Mouse (Mus musculus): ENCODE data around the gene Opcml. TPM values are rescaled to one million over a fixed set of nuclear protein-coding genes. Genes with fewer than 3 reads are reported as not detected.

Gene Opcml
- total and polyA plus RNA-seq, 2 experiments: under 0.01 TPM; not detected in 1

GRCm38 (mm10) chr9:27768788-27769187, 21.8 kb upstream of the Opcml start:
- DNase-seq (ENCODE audit: extremely low read depth, low read depth, low spot score): no peak
- Histone ChIP-seq H3K9ac (ENCODE audit: low read depth, low read length) (no peak overlapping the region), H3K36me3 (ENCODE audit: control insufficient read depth, insufficient read depth, low read length) (no peaks in the 10 kb centered on the region), H3K27ac (replicated peaks; ENCODE audit: insufficient read depth, low read depth, low read length) (no peak overlapping the region), H3K79me2 (ENCODE audit: control insufficient read depth, insufficient read depth, low read length) (no peaks in the 10 kb centered on the region), H3K4me1 (ENCODE audit: control insufficient read depth, insufficient read depth, low read length) (no peaks in the 10 kb centered on the region), H3K27me3 (ENCODE audit: control insufficient read depth, insufficient read depth, low read length) (no peaks in the 10 kb centered on the region), H3K4me3 (ENCODE audit: insufficient read depth, low read depth, low read length) (no peak overlapping the region)
- no peak for TF ChIP-seq CTCF (IDR thresholded peaks at IDR 0.05; ENCODE audit: low read depth, low read length)

- Histone ChIP-seq H3K4me1 (ENCODE audit: control insufficient read depth, insufficient read depth, low read length) (no peaks in the 10 kb centered on the region), H3K27me3 (ENCODE audit: control insufficient read depth, insufficient read depth, low read length) (no peaks in the 10 kb centered on the region), H3K27ac (replicated peaks; ENCODE audit: insufficient read depth, low read depth, low read length) (no peak overlapping the region), H3K9ac (ENCODE audit: low read depth, low read length) (no peak overlapping the region), H3K4me3 (ENCODE audit: insufficient read depth, low read depth, low read length) (no peak overlapping the region), H3K36me3 (ENCODE audit: control insufficient read depth, insufficient read depth, low read length) (no peaks in the 10 kb centered on the region), H3K79me2 (ENCODE audit: control insufficient read depth, insufficient read depth, low read length) (no peaks in the 10 kb centered on the region)
- WGBS: 65% methylated on average over 6 of the region's 6 CpGs
- DNase-seq (ENCODE audit: extremely low read depth, low read depth, low spot score): no peak
- TF ChIP-seq CTCF (IDR thresholded peaks at IDR 0.05; ENCODE audit: low read depth, low read length): no peak
- no peak for TF ChIP-seq POLR2A (IDR thresholded peaks at IDR 0.05; ENCODE audit: extremely low read depth, insufficient read depth, low read length)
Measured at GRCm38 (mm10) chr9:27781291-27781993, 9.1 kb upstream of the Opcml start.

GRCm38 (mm10) chr9:27781994-27782337, 8.6 kb upstream of the Opcml start:
- DNase-seq (ENCODE audit: extremely low read depth, low read depth, low spot score): no peak
- Histone ChIP-seq H3K4me3 (ENCODE audit: insufficient read depth, low read depth, low read length) (no peak overlapping the region), H3K79me2 (ENCODE audit: control insufficient read depth, insufficient read depth, low read length) (no peaks in the 10 kb centered on the region), H3K27me3 (ENCODE audit: control insufficient read depth, insufficient read depth, low read length) (no peaks in the 10 kb centered on the region), H3K4me1 (ENCODE audit: control insufficient read depth, insufficient read depth, low read length) (no peaks in the 10 kb centered on the region), H3K9ac (ENCODE audit: low read depth, low read length) (no peak overlapping the region), H3K36me3 (ENCODE audit: control insufficient read depth, insufficient read depth, low read length) (no peaks in the 10 kb centered on the region), H3K27ac (replicated peaks; ENCODE audit: insufficient read depth, low read depth, low read length) (no peak overlapping the region)
- TF ChIP-seq POLR2A (IDR thresholded peaks at IDR 0.05; ENCODE audit: extremely low read depth, insufficient read depth, low read length) (no peak), CTCF (IDR thresholded peaks at IDR 0.05; ENCODE audit: low read depth, low read length) (no peak)
- WGBS: 0% methylated on average over 1 of the region's 1 CpGs

- no peak overlapping the region for H3K9ac ChIP-seq (ENCODE audit: low read depth, low read length)
- H3K79me2 ChIP-seq (ENCODE audit: control insufficient read depth, insufficient read depth, low read length): no peaks in the 10 kb centered on the region
- H3K27me3 ChIP-seq (ENCODE audit: control insufficient read depth, insufficient read depth, low read length): no peaks in the 10 kb centered on the region
- H3K36me3 ChIP-seq (ENCODE audit: control insufficient read depth, insufficient read depth, low read length): no peaks in the 10 kb centered on the region
- 3% methylated on average over 12 of the region's 12 CpGs for WGBS
- no peak for DNase-seq (ENCODE audit: extremely low read depth, low read depth, low spot score)
- no peak overlapping the region for H3K4me3 ChIP-seq (ENCODE audit: insufficient read depth, low read depth, low read length)
- TF ChIP-seq CTCF (IDR thresholded peaks at IDR 0.05; ENCODE audit: low read depth, low read length): no peak
- TF ChIP-seq POLR2A (IDR thresholded peaks at IDR 0.05; ENCODE audit: extremely low read depth, insufficient read depth, low read length): no peak
- H3K4me1 ChIP-seq (ENCODE audit: control insufficient read depth, insufficient read depth, low read length): no peaks in the 10 kb centered on the region
- H3K27ac ChIP-seq (replicated peaks; ENCODE audit: insufficient read depth, low read depth, low read length): no peak overlapping the region
Measured at GRCm38 (mm10) chr9:27791639-27791966, 1.0 kb downstream of the Opcml start.

- H3K79me2 ChIP-seq (ENCODE audit: control insufficient read depth, insufficient read depth, low read length): no peaks in the 10 kb centered on the region
- WGBS: 26% methylated on average over 2 of the region's 2 CpGs
- H3K4me1 ChIP-seq (ENCODE audit: control insufficient read depth, insufficient read depth, low read length): no peaks in the 10 kb centered on the region
Measured at GRCm38 (mm10) chr9:27792226-27792625, 1.7 kb downstream of the Opcml start.

GRCm38 (mm10) chr9:27792994-27793393, 2.4 kb downstream of the Opcml start:
- Histone ChIP-seq H3K79me2 (ENCODE audit: control insufficient read depth, insufficient read depth, low read length) (no peaks in the 10 kb centered on the region), H3K4me1 (ENCODE audit: control insufficient read depth, insufficient read depth, low read length) (no peaks in the 10 kb centered on the region), H3K9ac (ENCODE audit: low read depth, low read length) (no peak overlapping the region), H3K4me3 (ENCODE audit: insufficient read depth, low read depth, low read length) (no peak overlapping the region), H3K27ac (replicated peaks; ENCODE audit: insufficient read depth, low read depth, low read length) (no peak overlapping the region), H3K36me3 (ENCODE audit: control insufficient read depth, insufficient read depth, low read length) (no peaks in the 10 kb centered on the region), H3K27me3 (ENCODE audit: control insufficient read depth, insufficient read depth, low read length) (no peaks in the 10 kb centered on the region)
- no peak for DNase-seq (ENCODE audit: extremely low read depth, low read depth, low spot score)
- TF ChIP-seq CTCF (IDR thresholded peaks at IDR 0.05; ENCODE audit: low read depth, low read length): no peak
- no peak for TF ChIP-seq POLR2A (IDR thresholded peaks at IDR 0.05; ENCODE audit: extremely low read depth, insufficient read depth, low read length)
- 57% methylated on average over 3 of the region's 3 CpGs for WGBS

More at GRCm38 (mm10) chr9:27792226-27792625, 1.7 kb downstream of the Opcml start:
- no peak for TF ChIP-seq POLR2A (IDR thresholded peaks at IDR 0.05; ENCODE audit: extremely low read depth, insufficient read depth, low read length)
- no peak for TF ChIP-seq CTCF (IDR thresholded peaks at IDR 0.05; ENCODE audit: low read depth, low read length)
- Histone ChIP-seq H3K4me3 (ENCODE audit: insufficient read depth, low read depth, low read length) (no peak overlapping the region), H3K9ac (ENCODE audit: low read depth, low read length) (no peak overlapping the region), H3K27me3 (ENCODE audit: control insufficient read depth, insufficient read depth, low read length) (no peaks in the 10 kb centered on the region), H3K27ac (replicated peaks; ENCODE audit: insufficient read depth, low read depth, low read length) (no peak overlapping the region), H3K36me3 (ENCODE audit: control insufficient read depth, insufficient read depth, low read length) (no peaks in the 10 kb centered on the region)
- DNase-seq (ENCODE audit: extremely low read depth, low read depth, low spot score): no peak

Data from liver, adult 2 months (tissue).